Mouse (Mus musculus): ENCODE data around the gene Ndrg3. TPM values are rescaled to one million over a fixed set of nuclear protein-coding genes. Genes with fewer than 3 reads are reported as not detected.

The Ndrg3 gene
- total RNA-seq, 2 experiments from 2014 or later = 26.6 to 29.3 TPM

- peak; percentile 77 for ATAC-seq (replicated peaks; ENCODE audit: low FRiP score, low TSS enrichment, poor library complexity, severe bottlenecking)
These were observed 14.8 kb upstream of the Ndrg3 start, which contains the start of gene Dsn1 for GRCm38 (mm10) chr2:157006511-157007233. Gene Dsn1, minus strand, starts transcription at chr2:157007154.

GRCm38 (mm10) chr2:157002321-157002720 is 10.5 kb upstream of the Ndrg3 start:
- ATAC-seq (replicated peaks; ENCODE audit: low FRiP score, low TSS enrichment, poor library complexity, severe bottlenecking) = no peak

- ATAC-seq (replicated peaks; ENCODE audit: low FRiP score, low TSS enrichment, poor library complexity, severe bottlenecking) = no peak
These were observed 6.4 kb upstream of the Ndrg3 start for GRCm38 (mm10) chr2:156998263-156998662.

GRCm38 (mm10) chr2:156996576-156996975 is 4.7 kb upstream of the Ndrg3 start:
- 0 out of 2 replicates have a peak, but pooled peaks have one; percentile 45 for ATAC-seq (replicated peaks; ENCODE audit: low FRiP score, low TSS enrichment, poor library complexity, severe bottlenecking)

- ATAC-seq (replicated peaks; ENCODE audit: low FRiP score, low TSS enrichment, poor library complexity, severe bottlenecking) = no peak
These were observed 977 bp downstream of the Ndrg3 start for GRCm38 (mm10) chr2:156990727-156991431.

- ATAC-seq (replicated peaks; ENCODE audit: low FRiP score, low TSS enrichment, poor library complexity, severe bottlenecking) = no peak
These were observed 4.5 kb downstream of the Ndrg3 start for GRCm38 (mm10) chr2:156987316-156987715.

- peak; percentile 98 for ATAC-seq (replicated peaks; ENCODE audit: low FRiP score, low TSS enrichment, poor library complexity, severe bottlenecking)
These were observed 9.0 kb downstream of the Ndrg3 start for GRCm38 (mm10) chr2:156982864-156983263.

GRCm38 (mm10) chr2:156981291-156981690 is 10.6 kb downstream of the Ndrg3 start:
- ATAC-seq (replicated peaks; ENCODE audit: low FRiP score, low TSS enrichment, poor library complexity, severe bottlenecking) = no peak

GRCm38 (mm10) chr2:156980059-156980458 is 11.8 kb downstream of the Ndrg3 start:
- no peak for ATAC-seq (replicated peaks; ENCODE audit: low FRiP score, low TSS enrichment, poor library complexity, severe bottlenecking)

GRCm38 (mm10) chr2:156976711-156977110 is 15.1 kb downstream of the Ndrg3 start:
- no peak for ATAC-seq (replicated peaks; ENCODE audit: low FRiP score, low TSS enrichment, poor library complexity, severe bottlenecking)

- no peak for ATAC-seq (replicated peaks; ENCODE audit: low FRiP score, low TSS enrichment, poor library complexity, severe bottlenecking)
These were observed 16.9 kb downstream of the Ndrg3 start for GRCm38 (mm10) chr2:156974967-156975366.

- ATAC-seq (replicated peaks; ENCODE audit: low FRiP score, low TSS enrichment, poor library complexity, severe bottlenecking) = no peak
These were observed 18.3 kb downstream of the Ndrg3 start for GRCm38 (mm10) chr2:156973316-156974100.

- ATAC-seq (replicated peaks; ENCODE audit: low FRiP score, low TSS enrichment, poor library complexity, severe bottlenecking) = no peak
These were observed 21.6 kb downstream of the Ndrg3 start for GRCm38 (mm10) chr2:156970253-156970652.

GRCm38 (mm10) chr2:156968501-156968900 is 23.4 kb downstream of the Ndrg3 start:
- ATAC-seq (replicated peaks; ENCODE audit: low FRiP score, low TSS enrichment, poor library complexity, severe bottlenecking) = no peak

GRCm38 (mm10) chr2:156967388-156967787 is 24.5 kb downstream of the Ndrg3 start:
- no peak for ATAC-seq (replicated peaks; ENCODE audit: low FRiP score, low TSS enrichment, poor library complexity, severe bottlenecking)

- ATAC-seq (replicated peaks; ENCODE audit: low FRiP score, low TSS enrichment, poor library complexity, severe bottlenecking) = no peak
These were observed 28.0 kb downstream of the Ndrg3 start for GRCm38 (mm10) chr2:156963891-156964290.

GRCm38 (mm10) chr2:156958496-156959252 is 33.2 kb downstream of the Ndrg3 start:
- ATAC-seq (replicated peaks; ENCODE audit: low FRiP score, low TSS enrichment, poor library complexity, severe bottlenecking) = peak; percentile 61

- ATAC-seq (replicated peaks; ENCODE audit: low FRiP score, low TSS enrichment, poor library complexity, severe bottlenecking) = no peak
These were observed 34.8 kb downstream of the Ndrg3 start for GRCm38 (mm10) chr2:156957035-156957434.

- ATAC-seq (replicated peaks; ENCODE audit: low FRiP score, low TSS enrichment, poor library complexity, severe bottlenecking) = peak; percentile 94
These were observed 35.5 kb downstream of the Ndrg3 start for GRCm38 (mm10) chr2:156956306-156956705.
